Comparison of ENCODE assay signal across 8 mouse cellular contexts in the genomic region with DNA sequence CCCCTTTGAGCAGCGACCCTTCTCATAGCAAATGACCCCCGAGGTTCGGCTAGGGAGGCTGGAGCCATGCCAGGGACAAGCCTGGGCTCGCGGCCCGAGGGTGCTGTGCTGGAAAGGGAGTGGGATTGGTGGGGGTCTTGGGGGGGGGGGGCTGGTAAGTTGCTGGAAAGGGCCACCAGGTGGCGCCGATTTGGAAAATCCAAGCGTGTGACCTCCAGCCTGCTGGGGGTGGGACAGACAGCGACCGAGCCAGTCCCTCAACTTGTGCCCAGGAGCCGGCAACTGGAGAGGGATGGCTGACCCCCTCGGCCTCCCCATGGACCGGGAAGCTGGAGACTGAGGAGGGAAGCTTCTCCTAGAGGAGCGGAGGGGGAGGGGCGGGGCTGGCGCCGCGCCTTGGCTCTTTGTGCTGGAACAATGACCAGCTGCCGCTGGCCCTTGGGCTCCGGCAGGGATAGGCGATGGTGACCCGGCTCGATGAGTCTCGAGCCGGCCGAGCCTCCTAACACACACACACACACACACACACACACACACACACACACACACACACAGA. TPM values are rescaled to one million over a fixed set of nuclear protein-coding genes. Genes with fewer than 3 reads are reported as not detected.
DNase-seq lines count a peak whose midpoint lies in the region; ATAC-seq and TF ChIP-seq lines count a peak whose summit lies in the region.

No protein-coding gene starts in this region.

- peak overlapping the region; percentile 75 for H3K9ac ChIP-seq in intestine, embryonic 14.5 days (ENCODE audit: low read length)
- peak overlapping the region; percentile 96 for H3K9ac ChIP-seq in midbrain, embryonic 11.5 days (ENCODE audit: low read length)

- H3K4me2 ChIP-seq in intestine, embryonic 14.5 days (ENCODE audit: low read length): peak overlapping the region; percentile 97
- H3K4me2 ChIP-seq in midbrain, embryonic 11.5 days: peak overlapping the region; percentile 83

- WGBS in intestine, embryonic 14.5 days: under 1% methylated on average over 20 of the region's 27 CpGs
- under 1% methylated on average over 24 of the region's 27 CpGs for WGBS in midbrain, embryonic 11.5 days
- WGBS in small intestine, adult 2 months: under 1% methylated on average over 25 of the region's 27 CpGs

- peaks cover 20% of the 10 kb centered on the region for H3K36me3 ChIP-seq in intestine, embryonic 14.5 days (ENCODE audit: control insufficient read depth, insufficient read depth, low read length)
- H3K36me3 ChIP-seq in midbrain, embryonic 11.5 days (ENCODE audit: control insufficient read depth, insufficient read depth, low read length): no peaks in the 10 kb centered on the region; the same call in none of the 2 replicates
- H3K36me3 ChIP-seq in small intestine, adult 2 months (ENCODE audit: control insufficient read depth, insufficient read depth, low read length): peaks cover 6% of the 10 kb centered on the region; the same call in 1 of the 2 replicates

- H3K4me3 ChIP-seq in intestine, embryonic 14.5 days (ENCODE audit: low read depth, low read length): peak overlapping the region; percentile 56
- peak overlapping the region; percentile 75 for H3K4me3 ChIP-seq in midbrain, embryonic 11.5 days (ENCODE audit: low read depth, low read length)
- peak overlapping the region; percentile 68 for H3K4me3 ChIP-seq in small intestine, adult 2 months (ENCODE audit: low read depth, low read length)

- no peak; the same call in 1 of the 2 replicates for TF ChIP-seq POLR2A in small intestine, adult 2 months (IDR thresholded peaks at IDR 0.05; ENCODE audit: low read depth, low read length)

- no peaks in the 10 kb centered on the region for H3K27me3 ChIP-seq in intestine, embryonic 14.5 days (replicated peaks; ENCODE audit: control insufficient read depth, insufficient read depth, low read length)
- H3K27me3 ChIP-seq in midbrain, embryonic 11.5 days (ENCODE audit: control insufficient read depth, insufficient read depth, low read length): no peaks in the 10 kb centered on the region
- no peaks in the 10 kb centered on the region for H3K27me3 ChIP-seq in small intestine, adult 2 months (ENCODE audit: control insufficient read depth, insufficient read depth, low read length)

- TF ChIP-seq CTCF in small intestine, adult 2 months (IDR thresholded peaks at IDR 0.05; ENCODE audit: extremely low read depth, insufficient read length, insufficient replicate concordance, low read depth, low read length): peak; percentile 51; the same call in 1 of the 2 replicates

- intact Hi-C loops in left cerebral cortex, postnatal 36 days (cut with DNase I): loop anchor here (2.0 kb wide), 1 partner anchor 14 kb away; no protein-coding TSS in a partner anchor

- ATAC-seq in intestine, embryonic 14.5 days (replicated peaks; ENCODE audit: low FRiP score, low TSS enrichment, low read depth): peak; percentile 48
- ATAC-seq in midbrain, embryonic 11.5 days (ENCODE audit: low FRiP score): peak; percentile 76
- ATAC-seq in inflammation-experienced regulatory T-cells, adult 6 months: no peak

- DNase-seq in R1 (ENCODE audit: low read depth, low spot score): peak; percentile 68
- DNase-seq in cerebellum, postnatal 14 days: peak; percentile 89 to 92
- DNase-seq in gastrocnemius, postnatal 10 days: peak; percentile 94
- peak; percentile 88 for DNase-seq in intestine, embryonic 14.5 days (ENCODE audit: low spot score)
- DNase-seq in left cerebral cortex, postnatal 36 days (ENCODE audit: low spot score in 2 of 2): peak; percentile 73 to 75
- peak; percentile 98 for DNase-seq in midbrain, embryonic 11.5 days (ENCODE audit: low spot score, missing footprints)

- H3K4me1 ChIP-seq in intestine, embryonic 14.5 days (replicated peaks; ENCODE audit: control insufficient read depth, insufficient read depth, low read length): peaks cover 62% of the 10 kb centered on the region
- peaks cover 49% of the 10 kb centered on the region for H3K4me1 ChIP-seq in midbrain, embryonic 11.5 days (ENCODE audit: control insufficient read depth, insufficient read depth, low read length)
- peaks cover 20% of the 10 kb centered on the region for H3K4me1 ChIP-seq in small intestine, adult 2 months (ENCODE audit: control insufficient read depth, insufficient read depth, insufficient read length, low read length)

- H3K9me3 ChIP-seq in intestine, embryonic 14.5 days (ENCODE audit: control insufficient read depth, low read length): no peaks in the 10 kb centered on the region
- no peaks in the 10 kb centered on the region for H3K9me3 ChIP-seq in midbrain, embryonic 11.5 days (ENCODE audit: control insufficient read depth, low read length)

- H3K27ac ChIP-seq in intestine, embryonic 14.5 days (ENCODE audit: low read depth): peak overlapping the region; percentile 97
- H3K27ac ChIP-seq in midbrain, embryonic 11.5 days (ENCODE audit: low read depth, low read length): peak overlapping the region; percentile 96
- H3K27ac ChIP-seq in small intestine, adult 2 months (ENCODE audit: insufficient read depth, low read depth, low read length): peak overlapping the region; percentile 94

RNA-seq across cellular contexts. Expression of a gene that starts 3.1 kb away (rescaled TPM):
- 10 to 100 TPM; 35.4 to 43.4 TPM for total RNA-seq in gastrocnemius, postnatal 10 days (2021)
- 50.6 and 52.1 TPM in 2 replicates for polyA plus RNA-seq in intestine, embryonic 14.5 days (2014; fragmentation: Nextera tagmentation; extraction: Ambion mirVana)
- total RNA-seq in left cerebral cortex, postnatal 36 days (2021): 10 to 100 TPM; 36.2 to 36.3 TPM
- 35.7 and 44.1 TPM in 2 replicates for polyA plus RNA-seq in midbrain, embryonic 11.5 days (2014; fragmentation: Nextera tagmentation; extraction: Ambion mirVana)
- 40.3 and 50.4 TPM in 2 replicates for polyA plus RNA-seq in small intestine, adult 2 months (2012; rRNA removed)
- 1 to 10 TPM in 1 of 3 experiments, under 1 TPM in 1, not detected in 1; 0.99 to 1.1 TPM for polyA plus RNA-seq in inflammation-experienced regulatory T-cells, adult 6 months (2017; shearing (Covaris generic))

RNA-seq across cellular contexts. Expression of a gene that starts 11.1 kb away (rescaled TPM):
- total RNA-seq in gastrocnemius, postnatal 10 days (2021): 10 to 100 TPM; 32.4 to 33.7 TPM
- polyA plus RNA-seq in intestine, embryonic 14.5 days (2014; fragmentation: Nextera tagmentation; extraction: Ambion mirVana): 65.4 and 70.3 TPM in 2 replicates
- total RNA-seq in left cerebral cortex, postnatal 36 days (2021): 10 to 100 TPM; 36.1 to 47.5 TPM
- 67.3 and 69.6 TPM in 2 replicates for polyA plus RNA-seq in midbrain, embryonic 11.5 days (2014; fragmentation: Nextera tagmentation; extraction: Ambion mirVana)
- 71.9 and 126 TPM in 2 replicates for polyA plus RNA-seq in small intestine, adult 2 months (2012; rRNA removed)
- 10 to 100 TPM; 51.6 to 65.3 (median 55.9) TPM for polyA plus RNA-seq in inflammation-experienced regulatory T-cells, adult 6 months (2017; shearing (Covaris generic))

RNA-seq across cellular contexts. Expression of a gene that starts 11.8 kb away (rescaled TPM):
- total RNA-seq in gastrocnemius, postnatal 10 days (2021): 10 to 100 TPM; 13.8 to 14.7 TPM
- polyA plus RNA-seq in intestine, embryonic 14.5 days (2014; fragmentation: Nextera tagmentation; extraction: Ambion mirVana): 16.7 and 18.4 TPM in 2 replicates
- 10 to 100 TPM; 12.3 to 14.0 TPM for total RNA-seq in left cerebral cortex, postnatal 36 days (2021)
- polyA plus RNA-seq in midbrain, embryonic 11.5 days (2014; fragmentation: Nextera tagmentation; extraction: Ambion mirVana): 13.8 and 14.2 TPM in 2 replicates
- 4.1 and 5.9 TPM in 2 replicates for polyA plus RNA-seq in small intestine, adult 2 months (2012; rRNA removed)
- polyA plus RNA-seq in inflammation-experienced regulatory T-cells, adult 6 months (2017; shearing (Covaris generic)): 10 to 100 TPM in 1 of 3 experiments, 1 to 10 TPM in 2; 4.7 to 10.7 (median 9.8) TPM

RNA-seq across cellular contexts. Expression of a gene that starts 28.2 kb away (rescaled TPM):
- total RNA-seq in gastrocnemius, postnatal 10 days (2021): 10 to 100 TPM; 12.4 to 19.5 TPM
- 0.42 and 0.55 TPM in 2 replicates for polyA plus RNA-seq in intestine, embryonic 14.5 days (2014; fragmentation: Nextera tagmentation; extraction: Ambion mirVana)
- 1 to 10 TPM; 3.3 to 5.8 TPM for total RNA-seq in left cerebral cortex, postnatal 36 days (2021)
- 0.17 and 0.19 TPM in 2 replicates for polyA plus RNA-seq in midbrain, embryonic 11.5 days (2014; fragmentation: Nextera tagmentation; extraction: Ambion mirVana)
- polyA plus RNA-seq in small intestine, adult 2 months (2012; rRNA removed): 0.29 and 1.2 TPM in 2 replicates
- not detected for polyA plus RNA-seq in inflammation-experienced regulatory T-cells, adult 6 months (2017; shearing (Covaris generic))

RNA-seq across cellular contexts. Expression of a gene that starts 28.4 kb away (rescaled TPM):
- 1 to 10 TPM; 1.6 TPM for total RNA-seq in gastrocnemius, postnatal 10 days (2021)
- polyA plus RNA-seq in intestine, embryonic 14.5 days (2014; fragmentation: Nextera tagmentation; extraction: Ambion mirVana): 14.5 and 16.3 TPM in 2 replicates
- total RNA-seq in left cerebral cortex, postnatal 36 days (2021): 10 to 100 TPM; 17.7 to 25.8 TPM
- 4.4 and 4.7 TPM in 2 replicates for polyA plus RNA-seq in midbrain, embryonic 11.5 days (2014; fragmentation: Nextera tagmentation; extraction: Ambion mirVana)
- polyA plus RNA-seq in small intestine, adult 2 months (2012; rRNA removed): 139 and 344 TPM in 2 replicates
- polyA plus RNA-seq in inflammation-experienced regulatory T-cells, adult 6 months (2017; shearing (Covaris generic)): under 1 TPM in 1 of 3 experiments, not detected in 2; 0.08 TPM

Comparison
In these comparisons a context has a peak if more than half of its experiments do, and no peak if none do; other contexts are left out.
1. RNA of a gene that starts 3.1 kb away (polyA plus RNA-seq): 50.6 to 52.1 TPM in intestine, embryonic 14.5 days, 40.3 to 50.4 TPM in small intestine, adult 2 months and 35.7 to 44.1 TPM in midbrain, embryonic 11.5 days; 0.99 to 1.1 TPM in inflammation-experienced regulatory T-cells, adult 6 months; every median in the first group is over 10 times any median in the second.
2. Peak in every context shown above with its lines, with median percentiles within 50 percentile points of each other: DNase-seq, H3K27ac ChIP-seq and H3K4me3 ChIP-seq.